Mouse (Mus musculus): ENCODE data around the gene Card6. TPM values are rescaled to one million over a fixed set of nuclear protein-coding genes. Genes with fewer than 3 reads are reported as not detected.

Card6 gene
- total and polyA plus RNA-seq, 2 experiments from 2014 or later, result 0.11 to 0.52 TPM

DNA sequence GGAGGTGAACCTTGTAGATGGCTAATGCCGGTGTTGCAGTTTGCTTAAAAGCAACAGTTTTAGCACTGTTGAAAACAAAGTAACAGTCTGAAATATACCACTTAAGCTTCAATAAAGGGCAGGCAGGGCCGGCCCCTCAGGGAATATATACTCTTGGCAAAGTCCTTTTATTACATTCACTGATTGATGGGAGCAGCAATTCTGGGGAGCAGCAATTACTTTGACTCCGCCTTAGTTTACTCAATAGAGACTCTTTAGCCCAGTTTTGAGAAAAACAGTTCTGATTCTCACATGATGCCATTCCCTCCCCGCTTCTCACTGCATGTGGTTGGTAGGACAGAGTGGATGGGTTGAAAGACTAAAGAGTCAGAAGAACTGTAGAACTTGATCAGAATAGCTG lies 40.8 kb upstream of the Card6 start:
- no peak overlapping the region for H3K4me2 ChIP-seq (ENCODE audit: low read depth, low read length, poor library complexity, severe bottlenecking)
- H3K27me3 ChIP-seq (ENCODE audit: insufficient read depth, low read length), result no peaks in the 10 kb centered on the region
- WGBS, result 90% methylated on average over 4 of the region's 4 CpGs
- no peak for TF ChIP-seq CTCF (IDR thresholded peaks at IDR 0.05)
- H3K27ac ChIP-seq (ENCODE audit: low read depth, low read length), result no peak overlapping the region
- H3K36me3 ChIP-seq (ENCODE audit: insufficient read depth, low read length), result no peaks in the 10 kb centered on the region
- H3K4me3 ChIP-seq (ENCODE audit: low read depth, low read length), result no peak overlapping the region
- H3K9me3 ChIP-seq (ENCODE audit: low read length), result no peaks in the 10 kb centered on the region
- H3K9ac ChIP-seq (replicated peaks; ENCODE audit: low read length, poor library complexity, severe bottlenecking), result no peak overlapping the region
- no peak for DNase-seq (ENCODE audit: low spot score)
- peaks cover 6% of the 10 kb centered on the region for H3K4me1 ChIP-seq (ENCODE audit: insufficient read depth, low read length)
- ATAC-seq (ENCODE audit: low FRiP score), result no peak

DNA sequence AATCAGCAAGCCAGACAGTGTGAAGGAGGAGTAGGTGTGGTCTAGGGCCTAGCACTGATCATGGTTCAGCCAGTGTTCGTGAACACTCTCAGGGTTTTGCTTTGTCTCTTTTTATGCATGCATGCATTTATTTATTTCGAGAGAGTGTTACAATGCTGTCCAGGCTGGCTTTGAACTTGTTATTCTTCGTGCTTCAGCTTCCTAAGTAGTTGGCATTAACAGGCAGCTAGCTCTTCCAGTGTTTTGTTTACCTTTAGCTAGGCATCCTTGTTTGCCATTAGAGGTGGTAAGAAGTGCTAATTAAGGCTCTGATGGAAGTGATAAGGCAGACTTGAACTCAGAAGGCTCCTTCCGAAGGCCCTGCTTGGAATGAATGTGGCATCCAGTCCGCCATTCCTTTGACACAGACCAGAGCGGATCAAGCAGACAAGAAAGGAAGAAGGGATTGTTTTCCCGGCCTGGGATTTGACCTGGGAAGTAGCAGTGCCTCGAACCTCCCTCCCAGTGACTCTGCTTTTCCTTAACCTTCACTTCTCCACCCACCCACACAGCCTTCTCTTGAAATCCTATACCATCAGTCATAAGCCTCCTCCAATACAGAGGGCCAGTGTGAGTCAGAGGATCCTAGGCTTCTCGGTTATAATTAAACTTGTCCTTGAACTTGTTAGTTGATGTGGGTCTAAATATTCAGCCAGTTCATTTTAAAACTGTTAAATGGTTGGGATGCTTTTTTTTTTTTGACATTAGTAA lies 37.0 kb upstream of the Card6 start:
- H3K27ac ChIP-seq (ENCODE audit: low read depth, low read length), result no peak overlapping the region
- 0 out of 2 replicates have a peak overlapping the region, but pooled peaks have one; percentile 68 for H3K9ac ChIP-seq (replicated peaks; ENCODE audit: low read length, poor library complexity, severe bottlenecking)
- H3K4me3 ChIP-seq (ENCODE audit: low read depth, low read length), result peak overlapping the region; percentile 61
- no peak for TF ChIP-seq CTCF (IDR thresholded peaks at IDR 0.05)
- H3K36me3 ChIP-seq (ENCODE audit: insufficient read depth, low read length), result no peaks in the 10 kb centered on the region
- no peaks in the 10 kb centered on the region for H3K9me3 ChIP-seq (ENCODE audit: low read length)
- no peaks in the 10 kb centered on the region for H3K27me3 ChIP-seq (ENCODE audit: insufficient read depth, low read length)
- WGBS, result 52% methylated on average over 9 of the region's 9 CpGs
- peaks cover 6% of the 10 kb centered on the region for H3K4me1 ChIP-seq (ENCODE audit: insufficient read depth, low read length)
- ATAC-seq (ENCODE audit: low FRiP score) (no peak), DNase-seq (ENCODE audit: low spot score) (no peak)
- peak overlapping the region; percentile 76 for H3K4me2 ChIP-seq (ENCODE audit: low read depth, low read length, poor library complexity, severe bottlenecking)

DNA sequence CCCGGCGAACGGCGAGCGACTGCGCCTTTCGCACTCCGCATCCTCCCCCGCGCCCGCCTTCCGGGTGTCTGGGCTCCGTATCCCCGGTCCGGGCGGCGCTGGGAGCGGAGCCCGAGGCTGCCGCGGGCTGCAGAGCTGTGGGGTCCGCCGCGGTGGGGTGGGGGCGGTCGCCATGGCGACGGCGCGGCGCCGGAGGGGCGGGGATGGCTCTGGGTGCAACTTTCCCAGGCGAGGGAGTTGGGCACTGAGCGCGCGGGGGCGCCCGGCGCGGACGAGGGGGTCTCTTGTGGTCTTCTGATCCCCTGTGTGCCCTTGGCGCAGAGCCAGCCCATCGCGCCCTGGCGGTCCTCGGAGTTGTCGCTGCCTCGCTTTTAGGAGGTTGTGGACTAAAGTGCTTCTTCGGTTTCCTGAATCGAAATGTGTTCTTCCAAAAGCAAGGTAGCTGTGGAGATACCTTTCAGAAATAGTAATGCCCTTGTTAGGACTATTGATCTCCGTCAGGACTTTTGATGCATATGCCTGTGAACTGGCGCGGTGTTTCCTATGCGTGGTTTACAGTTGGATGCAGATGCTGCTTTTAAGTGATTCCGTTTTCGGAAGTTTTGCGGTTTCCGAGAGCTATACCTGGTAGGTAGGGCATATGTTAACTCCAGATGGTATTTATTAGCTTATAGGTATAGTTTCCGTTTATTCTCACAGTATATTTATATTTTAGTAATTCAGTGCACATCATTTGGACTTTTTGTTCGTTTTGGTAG lies 35.9 kb upstream of the Card6 start:
- 2% methylated on average over 46 of the region's 61 CpGs for WGBS
- peak; percentile 46 for TF ChIP-seq CTCF (IDR thresholded peaks at IDR 0.05)

DNA sequence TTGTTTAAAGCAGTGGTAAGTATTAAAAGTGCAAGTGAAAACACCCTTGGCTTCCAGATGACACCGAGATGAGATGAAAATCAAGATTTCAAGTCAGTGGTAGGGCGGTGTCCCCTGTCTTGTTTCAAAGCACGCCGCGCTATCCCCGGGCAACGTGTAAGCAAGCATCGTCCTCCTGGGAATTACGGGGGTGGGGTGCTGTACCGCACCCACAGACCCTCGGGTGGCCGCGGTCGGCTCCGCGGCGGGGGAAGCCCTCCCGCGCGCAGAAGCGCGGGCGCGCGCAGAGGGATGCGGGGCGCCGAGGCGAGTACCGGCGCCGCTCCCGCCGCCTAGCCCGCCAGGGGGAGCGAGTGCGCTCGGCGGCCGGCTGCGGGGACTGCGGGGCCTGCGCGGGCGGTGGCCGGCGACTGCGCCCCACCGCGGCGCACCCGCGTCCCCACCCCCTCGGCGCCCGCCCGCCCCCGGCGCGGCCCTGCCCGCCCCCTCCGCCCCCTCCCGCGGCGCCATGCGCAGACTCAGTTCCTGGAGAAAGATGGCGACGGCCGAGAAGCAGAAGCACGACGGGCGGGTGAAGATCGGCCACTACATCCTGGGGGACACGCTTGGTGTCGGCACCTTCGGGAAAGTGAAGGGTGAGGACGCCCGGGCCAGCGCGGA lies 35.2 kb upstream of the Card6 start, which contains the start of gene Prkaa1:
Gene Prkaa1 (plus strand): TSS at position 501 of the 660 bp plus-strand sequence.
- WGBS, result under 1% methylated on average over 58 of the region's 80 CpGs
- Histone ChIP-seq H3K4me3 (ENCODE audit: low read depth, low read length) (peak within 1 kb of the TSS; percentile 61), H3K27me3 (ENCODE audit: insufficient read depth, low read length) (no peaks in the 10 kb centered on the region), H3K9me3 (ENCODE audit: low read length) (no peaks in the 10 kb centered on the region), H3K9ac (replicated peaks; ENCODE audit: low read length, poor library complexity, severe bottlenecking) (peak within 1 kb of the TSS; percentile 68), H3K4me1 (ENCODE audit: insufficient read depth, low read length) (peaks cover 6% of the 10 kb centered on the region), H3K36me3 (ENCODE audit: insufficient read depth, low read length) (no peaks in the 10 kb centered on the region), H3K27ac (ENCODE audit: low read depth, low read length) (peak within 1 kb of the TSS; percentile 86), H3K4me2 (ENCODE audit: low read depth, low read length, poor library complexity, severe bottlenecking) (peak within 1 kb of the TSS; percentile 76)
- ATAC-seq (ENCODE audit: low FRiP score), result peak; percentile 93
- TF ChIP-seq CTCF (IDR thresholded peaks at IDR 0.05), result peak; percentile 28; the same call in 1 of the 2 replicates
- peak; percentile 75 for DNase-seq (ENCODE audit: low spot score)

More for the DNA sequence above, 35.9 kb upstream of the Card6 start:
- Histone ChIP-seq H3K9ac (replicated peaks; ENCODE audit: low read length, poor library complexity, severe bottlenecking) (peak overlapping the region; percentile 68), H3K4me1 (ENCODE audit: insufficient read depth, low read length) (peaks cover 6% of the 10 kb centered on the region), H3K27me3 (ENCODE audit: insufficient read depth, low read length) (no peaks in the 10 kb centered on the region), H3K27ac (ENCODE audit: low read depth, low read length) (peak overlapping the region; percentile 86), H3K4me3 (ENCODE audit: low read depth, low read length) (peak overlapping the region; percentile 61), H3K4me2 (ENCODE audit: low read depth, low read length, poor library complexity, severe bottlenecking) (peak overlapping the region; percentile 76), H3K36me3 (ENCODE audit: insufficient read depth, low read length) (no peaks in the 10 kb centered on the region), H3K9me3 (ENCODE audit: low read length) (no peaks in the 10 kb centered on the region)
- peak; percentile 88 for ATAC-seq (ENCODE audit: low FRiP score)
- DNase-seq (ENCODE audit: low spot score), result peak; percentile 67

DNA sequence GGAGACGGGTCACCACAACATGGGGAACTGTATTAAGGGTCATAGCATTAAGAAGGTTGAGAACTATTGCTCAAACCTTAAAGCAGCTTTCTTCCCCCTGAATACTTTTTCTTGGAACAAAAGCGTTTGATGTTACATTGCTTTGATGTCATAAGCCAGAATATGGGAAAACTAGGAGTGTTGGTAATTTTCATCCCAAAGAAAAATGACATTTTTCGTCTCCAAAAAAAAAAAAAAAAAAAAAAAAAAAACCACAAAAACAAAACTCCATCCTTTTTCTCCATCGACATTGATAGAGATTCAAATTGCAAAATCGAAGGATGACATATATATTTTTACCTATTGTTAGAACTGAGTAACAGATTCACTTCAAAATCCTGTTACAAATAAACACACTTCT lies 34.4 kb upstream of the Card6 start:
- DNase-seq (ENCODE audit: low spot score) (no peak), ATAC-seq (ENCODE audit: low FRiP score) (no peak)
- TF ChIP-seq CTCF (IDR thresholded peaks at IDR 0.05), result no peak
- peak overlapping the region; percentile 61 for H3K4me3 ChIP-seq (ENCODE audit: low read depth, low read length)
- 67% methylated on average over 5 of the region's 5 CpGs for WGBS
- H3K4me2 ChIP-seq (ENCODE audit: low read depth, low read length, poor library complexity, severe bottlenecking), result peak overlapping the region; percentile 76
- H3K4me1 ChIP-seq (ENCODE audit: insufficient read depth, low read length), result peaks cover 6% of the 10 kb centered on the region
- H3K27me3 ChIP-seq (ENCODE audit: insufficient read depth, low read length), result no peaks in the 10 kb centered on the region
- no peaks in the 10 kb centered on the region for H3K9me3 ChIP-seq (ENCODE audit: low read length)
- H3K36me3 ChIP-seq (ENCODE audit: insufficient read depth, low read length), result no peaks in the 10 kb centered on the region
- H3K9ac ChIP-seq (replicated peaks; ENCODE audit: low read length, poor library complexity, severe bottlenecking), result no peak overlapping the region
- no peak overlapping the region for H3K27ac ChIP-seq (ENCODE audit: low read depth, low read length)

All from midbrain, postnatal 0 days (tissue).